Mouse (Mus musculus): Measurements from ENCODE around the gene Sectm1b.
"Not testable (repeated sequence)": the region's sequence is repeated elsewhere in the genome, so short reads cannot be mapped to it uniquely, and the experiment has no call there.

The Sectm1b gene

GRCm38 (mm10) chr11:121063379-121063778 lies at the start of gene Sectm1b:
Gene Sectm1b, minus strand, starts transcription at chr11:121063569.
- in situ Hi-C loops (cut with MboI; ENCODE audit: unreplicated experiment in 2 of 2) = no loop called here

- in situ Hi-C loops (cut with MboI; ENCODE audit: unreplicated experiment in 2 of 2) = no loop called here
Measured at GRCm38 (mm10) chr11:121112091-121112775, 48.9 kb upstream of the Sectm1b start.

GRCm38 (mm10) chr11:121111601-121112000 lies 48.2 kb upstream of the Sectm1b start:
- in situ Hi-C loops (cut with MboI; ENCODE audit: unreplicated experiment in 2 of 2) = no loop called here

GRCm38 (mm10) chr11:121111051-121111450 lies 47.7 kb upstream of the Sectm1b start:
- in situ Hi-C loops (cut with MboI; ENCODE audit: unreplicated experiment in 2 of 2) = no loop called here

GRCm38 (mm10) chr11:121109986-121110385 lies 46.6 kb upstream of the Sectm1b start:
- in situ Hi-C loops (cut with MboI; ENCODE audit: unreplicated experiment in 2 of 2) = no loop called here

- in situ Hi-C loops (cut with MboI; ENCODE audit: unreplicated experiment in 2 of 2) = no loop called here
Measured at GRCm38 (mm10) chr11:121108061-121108460, 44.7 kb upstream of the Sectm1b start.

- in situ Hi-C loops (cut with MboI; ENCODE audit: unreplicated experiment in 2 of 2) = not testable (repeated sequence)
Measured at GRCm38 (mm10) chr11:121107242-121107641, 43.9 kb upstream of the Sectm1b start.

GRCm38 (mm10) chr11:121101124-121101805 lies 37.9 kb upstream of the Sectm1b start:
- in situ Hi-C loops (cut with MboI; ENCODE audit: unreplicated experiment in 2 of 2) = no loop called here

- in situ Hi-C loops (cut with MboI; ENCODE audit: unreplicated experiment in 2 of 2) = no loop called here
Measured at GRCm38 (mm10) chr11:121100692-121101091, 37.3 kb upstream of the Sectm1b start.

GRCm38 (mm10) chr11:121099762-121100161 lies 36.4 kb upstream of the Sectm1b start:
- in situ Hi-C loops (cut with MboI; ENCODE audit: unreplicated experiment in 2 of 2) = no loop called here

GRCm38 (mm10) chr11:121092606-121093585 lies 29.5 kb upstream of the Sectm1b start:
- in situ Hi-C loops (cut with MboI; ENCODE audit: unreplicated experiment in 2 of 2) = no loop called here

- in situ Hi-C loops (cut with MboI; ENCODE audit: unreplicated experiment in 2 of 2) = no loop called here
Measured at GRCm38 (mm10) chr11:121090943-121091342, 27.6 kb upstream of the Sectm1b start.

GRCm38 (mm10) chr11:121089756-121090546 lies 26.6 kb upstream of the Sectm1b start:
- in situ Hi-C loops (cut with MboI; ENCODE audit: unreplicated experiment in 2 of 2) = no loop called here

GRCm38 (mm10) chr11:121088997-121089396 lies 25.6 kb upstream of the Sectm1b start:
- in situ Hi-C loops (cut with MboI; ENCODE audit: unreplicated experiment in 2 of 2) = no loop called here

- in situ Hi-C loops (cut with MboI; ENCODE audit: unreplicated experiment in 2 of 2) = no loop called here
Measured at GRCm38 (mm10) chr11:121086296-121086695, 22.9 kb upstream of the Sectm1b start.

GRCm38 (mm10) chr11:121085181-121085580 lies 21.8 kb upstream of the Sectm1b start:
- in situ Hi-C loops (cut with MboI; ENCODE audit: unreplicated experiment in 2 of 2) = no loop called here

- in situ Hi-C loops (cut with MboI; ENCODE audit: unreplicated experiment in 2 of 2) = no loop called here
Measured at GRCm38 (mm10) chr11:121082857-121083500, 19.6 kb upstream of the Sectm1b start.

GRCm38 (mm10) chr11:121082250-121082649 lies 18.9 kb upstream of the Sectm1b start:
- in situ Hi-C loops (cut with MboI; ENCODE audit: unreplicated experiment in 2 of 2) = no loop called here

- in situ Hi-C loops (cut with MboI; ENCODE audit: unreplicated experiment in 2 of 2) = no loop called here
Measured at GRCm38 (mm10) chr11:121081120-121081519, 17.8 kb upstream of the Sectm1b start, which contains the start of gene Sectm1a. Gene Sectm1a, minus strand, starts transcription at chr11:121081220.

- in situ Hi-C loops (cut with MboI; ENCODE audit: unreplicated experiment in 2 of 2) = no loop called here
Measured at GRCm38 (mm10) chr11:121080330-121080729, 17.0 kb upstream of the Sectm1b start.

All from v-Abl transformed pro-B cells (cell line).